Mouse (Mus musculus): ENCODE results near the gene Gm17535. TPM values are rescaled to one million over a fixed set of nuclear protein-coding genes. Genes with fewer than 3 reads are reported as not detected.
"Not testable (repeated sequence)": the region's sequence is repeated elsewhere in the genome, so short reads cannot be mapped to it uniquely, and the experiment has no call there.

The Gm17535 gene
- polyA plus RNA-seq, 1 experiment: not detected

GRCm38 (mm10) chr9:3023985-3024648 is 10.3 kb upstream of the Gm17535 start:
- H3K36me3 ChIP-seq (ENCODE audit: control insufficient read depth, insufficient read depth, low read length, poor library complexity, severe bottlenecking); H3K27me3 ChIP-seq (ENCODE audit: control insufficient read depth, insufficient read depth, low read length, poor library complexity, severe bottlenecking); H3K4me3 ChIP-seq (ENCODE audit: low read depth, low read length): not testable (repeated sequence)

GRCm38 (mm10) chr9:3024912-3025467 is 9.4 kb upstream of the Gm17535 start, which contains the start of gene Gm10717:
Gene Gm10717 (plus strand): TSS chr9:3025417.
- H3K4me1 ChIP-seq (ENCODE audit: control insufficient read depth, insufficient read depth, low read length); H3K9ac ChIP-seq (ENCODE audit: low read depth, poor library complexity, severe bottlenecking); H3K4me3 ChIP-seq (ENCODE audit: low read depth, low read length); H3K36me3 ChIP-seq (ENCODE audit: control insufficient read depth, insufficient read depth, low read length, poor library complexity, severe bottlenecking); H3K27ac ChIP-seq (ENCODE audit: insufficient read depth, low read length); H3K27me3 ChIP-seq (ENCODE audit: control insufficient read depth, insufficient read depth, low read length, poor library complexity, severe bottlenecking); H3K9me3 ChIP-seq (replicated peaks; ENCODE audit: control insufficient read depth, insufficient read depth, low read length, poor library complexity, severe bottlenecking): not testable (repeated sequence)

More at GRCm38 (mm10) chr9:3023985-3024648, 10.3 kb upstream of the Gm17535 start:
- H3K27ac ChIP-seq (ENCODE audit: insufficient read depth, low read length); H3K4me1 ChIP-seq (ENCODE audit: control insufficient read depth, insufficient read depth, low read length); H3K9me3 ChIP-seq (replicated peaks; ENCODE audit: control insufficient read depth, insufficient read depth, low read length, poor library complexity, severe bottlenecking); H3K9ac ChIP-seq (ENCODE audit: low read depth, poor library complexity, severe bottlenecking): not testable (repeated sequence)

DNA sequence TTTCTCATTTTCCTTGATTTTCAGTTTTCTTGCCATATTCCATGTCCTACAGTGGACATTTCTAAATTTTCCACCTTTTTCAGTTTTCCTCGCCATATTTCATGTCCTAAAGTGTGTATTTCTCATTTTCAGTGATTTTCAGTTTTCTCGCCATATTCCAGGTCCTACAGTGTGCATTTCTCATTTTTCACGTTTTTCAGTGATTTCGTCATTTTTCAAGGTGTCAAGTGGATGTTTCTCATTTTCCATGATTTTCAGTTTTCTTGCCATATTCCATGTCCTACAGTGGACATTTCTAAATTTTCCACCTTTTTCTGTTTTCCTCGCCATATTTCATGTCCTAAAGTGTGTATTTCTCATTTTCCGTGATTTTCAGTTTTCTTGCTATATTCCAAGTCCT is 8.7 kb upstream of the Gm17535 start:
- not testable (repeated sequence) for H3K9ac ChIP-seq (ENCODE audit: low read depth, poor library complexity, severe bottlenecking); H3K36me3 ChIP-seq (ENCODE audit: control insufficient read depth, insufficient read depth, low read length, poor library complexity, severe bottlenecking); H3K27me3 ChIP-seq (ENCODE audit: control insufficient read depth, insufficient read depth, low read length, poor library complexity, severe bottlenecking); H3K27ac ChIP-seq (ENCODE audit: insufficient read depth, low read length); H3K4me1 ChIP-seq (ENCODE audit: control insufficient read depth, insufficient read depth, low read length); H3K9me3 ChIP-seq (replicated peaks; ENCODE audit: control insufficient read depth, insufficient read depth, low read length, poor library complexity, severe bottlenecking); H3K4me3 ChIP-seq (ENCODE audit: low read depth, low read length)

DNA sequence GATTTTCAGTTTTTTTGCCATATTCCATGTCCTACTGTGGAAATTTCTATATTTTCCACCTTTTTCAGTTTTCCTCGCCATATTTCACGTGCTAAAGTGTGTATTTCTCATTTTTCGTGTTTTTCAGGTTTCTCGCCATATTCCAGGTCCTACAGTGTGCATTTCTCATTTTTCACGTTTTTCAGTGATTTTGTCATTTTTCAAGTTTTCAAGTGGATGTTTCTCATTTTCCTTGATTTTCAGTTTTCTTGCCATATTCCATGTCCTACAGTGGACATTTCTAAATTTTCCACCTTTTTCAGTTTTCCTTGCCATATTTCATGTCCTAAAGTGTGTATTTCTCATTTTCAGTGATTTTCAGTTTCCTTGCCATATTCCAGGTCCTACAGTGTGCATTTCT is 8.3 kb upstream of the Gm17535 start:
- not testable (repeated sequence) for H3K27me3 ChIP-seq (ENCODE audit: control insufficient read depth, insufficient read depth, low read length, poor library complexity, severe bottlenecking); H3K36me3 ChIP-seq (ENCODE audit: control insufficient read depth, insufficient read depth, low read length, poor library complexity, severe bottlenecking); H3K9me3 ChIP-seq (replicated peaks; ENCODE audit: control insufficient read depth, insufficient read depth, low read length, poor library complexity, severe bottlenecking); H3K4me3 ChIP-seq (ENCODE audit: low read depth, low read length); H3K9ac ChIP-seq (ENCODE audit: low read depth, poor library complexity, severe bottlenecking); H3K4me1 ChIP-seq (ENCODE audit: control insufficient read depth, insufficient read depth, low read length); H3K27ac ChIP-seq (ENCODE audit: insufficient read depth, low read length)

- not testable (repeated sequence) for H3K9ac ChIP-seq (ENCODE audit: low read depth, poor library complexity, severe bottlenecking); H3K4me3 ChIP-seq (ENCODE audit: low read depth, low read length); H3K27ac ChIP-seq (ENCODE audit: insufficient read depth, low read length); H3K4me1 ChIP-seq (ENCODE audit: control insufficient read depth, insufficient read depth, low read length); H3K27me3 ChIP-seq (ENCODE audit: control insufficient read depth, insufficient read depth, low read length, poor library complexity, severe bottlenecking); H3K36me3 ChIP-seq (ENCODE audit: control insufficient read depth, insufficient read depth, low read length, poor library complexity, severe bottlenecking); H3K9me3 ChIP-seq (replicated peaks; ENCODE audit: control insufficient read depth, insufficient read depth, low read length, poor library complexity, severe bottlenecking)
These were observed 7.7 kb upstream of the Gm17535 start for GRCm38 (mm10) chr9:3026741-3027140.

DNA sequence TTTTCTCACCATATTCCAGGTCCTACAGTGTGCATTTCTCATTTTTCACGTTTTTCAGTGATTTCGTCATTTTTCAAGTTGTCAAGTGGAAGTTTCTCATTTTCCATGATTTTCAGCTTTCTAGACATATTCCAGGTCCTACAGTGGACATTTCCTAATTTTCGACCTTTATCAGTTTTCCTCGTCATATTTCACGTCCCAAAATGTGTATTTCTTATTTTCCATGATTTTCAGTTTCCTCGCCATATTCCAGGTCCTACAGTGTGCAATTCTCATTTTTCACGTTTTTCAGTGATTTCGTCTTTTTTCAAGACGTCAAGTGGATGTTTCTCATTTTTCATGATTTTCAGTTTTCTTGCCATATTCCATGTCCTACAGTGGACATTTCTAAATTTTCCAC is 7.2 kb upstream of the Gm17535 start:
- not testable (repeated sequence) for H3K4me3 ChIP-seq (ENCODE audit: low read depth, low read length); H3K9ac ChIP-seq (ENCODE audit: low read depth, poor library complexity, severe bottlenecking); H3K4me1 ChIP-seq (ENCODE audit: control insufficient read depth, insufficient read depth, low read length); H3K9me3 ChIP-seq (replicated peaks; ENCODE audit: control insufficient read depth, insufficient read depth, low read length, poor library complexity, severe bottlenecking); H3K27me3 ChIP-seq (ENCODE audit: control insufficient read depth, insufficient read depth, low read length, poor library complexity, severe bottlenecking); H3K36me3 ChIP-seq (ENCODE audit: control insufficient read depth, insufficient read depth, low read length, poor library complexity, severe bottlenecking); H3K27ac ChIP-seq (ENCODE audit: insufficient read depth, low read length)

DNA sequence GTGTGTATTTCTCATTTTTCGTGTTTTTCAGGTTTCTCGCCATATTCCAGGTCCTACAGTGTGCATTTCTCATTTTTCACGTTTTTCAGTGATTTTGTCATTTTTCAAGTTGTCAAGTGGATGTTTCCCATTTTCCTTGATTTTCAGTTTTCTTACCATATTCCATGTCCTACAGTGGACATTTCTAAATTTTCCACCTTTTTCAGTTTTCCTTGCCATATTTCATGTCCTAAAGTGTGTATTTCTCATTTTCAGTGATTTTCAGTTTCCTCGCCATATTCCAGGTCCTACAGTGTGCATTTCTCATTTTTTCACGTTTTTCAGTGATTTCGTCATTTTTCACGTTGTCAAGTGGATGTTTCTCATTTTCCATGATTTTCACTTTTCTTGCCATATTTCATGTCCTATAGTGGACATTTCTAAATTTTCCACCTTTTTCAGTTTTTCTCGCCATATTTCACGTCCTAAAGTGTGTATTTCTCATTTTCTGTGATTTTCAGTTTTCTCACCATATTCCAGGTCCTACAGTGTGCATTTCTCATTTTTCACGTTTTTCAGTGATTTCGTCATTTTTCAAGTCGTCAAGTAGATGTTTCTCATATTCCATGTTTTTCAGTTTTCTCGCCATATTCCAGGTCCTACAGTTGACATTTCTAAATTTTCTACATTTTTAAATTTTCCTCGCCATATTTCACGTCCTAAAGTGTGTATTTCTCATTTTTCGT is 5.0 kb upstream of the Gm17535 start:
- H3K36me3 ChIP-seq (ENCODE audit: control insufficient read depth, insufficient read depth, low read length, poor library complexity, severe bottlenecking); H3K27me3 ChIP-seq (ENCODE audit: control insufficient read depth, insufficient read depth, low read length, poor library complexity, severe bottlenecking); H3K4me1 ChIP-seq (ENCODE audit: control insufficient read depth, insufficient read depth, low read length); H3K27ac ChIP-seq (ENCODE audit: insufficient read depth, low read length); H3K9ac ChIP-seq (ENCODE audit: low read depth, poor library complexity, severe bottlenecking); H3K4me3 ChIP-seq (ENCODE audit: low read depth, low read length); H3K9me3 ChIP-seq (replicated peaks; ENCODE audit: control insufficient read depth, insufficient read depth, low read length, poor library complexity, severe bottlenecking): not testable (repeated sequence)

DNA sequence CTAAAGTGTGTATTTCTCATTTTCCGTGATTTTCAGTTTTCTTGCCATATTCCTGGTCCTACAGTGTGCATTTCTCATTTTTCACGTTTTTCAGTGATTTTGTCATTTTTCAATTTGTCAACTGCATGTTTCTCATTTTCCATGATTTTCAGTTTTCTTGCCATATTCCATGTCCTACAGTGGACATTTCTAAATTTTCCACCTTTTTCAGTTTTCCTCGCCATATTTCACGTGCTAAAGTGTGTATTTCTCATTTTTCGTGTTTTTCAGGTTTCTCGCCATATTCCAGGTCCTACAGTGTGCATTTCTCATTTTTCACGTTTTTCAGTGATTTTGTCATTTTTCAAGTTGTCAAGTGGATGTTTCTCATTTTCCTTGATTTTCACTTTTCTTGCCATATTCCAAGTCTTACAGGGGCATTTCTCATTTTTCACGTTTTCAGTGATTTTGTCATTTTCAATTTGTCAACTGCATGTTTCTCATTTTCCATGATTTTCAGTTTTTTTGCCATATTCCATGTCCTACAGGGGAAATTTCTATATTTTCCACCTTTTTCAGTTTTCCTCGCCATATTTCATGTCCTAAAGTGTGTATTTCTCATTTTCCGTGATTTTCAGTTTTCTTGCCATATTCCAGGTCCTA is 3.6 kb upstream of the Gm17535 start:
- not testable (repeated sequence) for H3K4me3 ChIP-seq (ENCODE audit: low read depth, low read length); H3K4me1 ChIP-seq (ENCODE audit: control insufficient read depth, insufficient read depth, low read length); H3K36me3 ChIP-seq (ENCODE audit: control insufficient read depth, insufficient read depth, low read length, poor library complexity, severe bottlenecking); H3K27me3 ChIP-seq (ENCODE audit: control insufficient read depth, insufficient read depth, low read length, poor library complexity, severe bottlenecking); H3K9me3 ChIP-seq (replicated peaks; ENCODE audit: control insufficient read depth, insufficient read depth, low read length, poor library complexity, severe bottlenecking); H3K9ac ChIP-seq (ENCODE audit: low read depth, poor library complexity, severe bottlenecking); H3K27ac ChIP-seq (ENCODE audit: insufficient read depth, low read length)

GRCm38 (mm10) chr9:3036577-3036976 is 2.2 kb downstream of the Gm17535 start, which contains the start of gene Gm10715:
Gene Gm10715 (plus strand): TSS chr9:3036877.
- not testable (repeated sequence) for H3K36me3 ChIP-seq (ENCODE audit: control insufficient read depth, insufficient read depth, low read length, poor library complexity, severe bottlenecking); H3K4me1 ChIP-seq (ENCODE audit: control insufficient read depth, insufficient read depth, low read length); H3K4me3 ChIP-seq (ENCODE audit: low read depth, low read length); H3K9ac ChIP-seq (ENCODE audit: low read depth, poor library complexity, severe bottlenecking); H3K9me3 ChIP-seq (replicated peaks; ENCODE audit: control insufficient read depth, insufficient read depth, low read length, poor library complexity, severe bottlenecking); H3K27me3 ChIP-seq (ENCODE audit: control insufficient read depth, insufficient read depth, low read length, poor library complexity, severe bottlenecking); H3K27ac ChIP-seq (ENCODE audit: insufficient read depth, low read length)
